Mouse (Mus musculus): Measurements from ENCODE around the gene Samd8.
A peak's percentile ranks its signal among the peaks of the same experiment; 100 is the strongest.

Gene Samd8

DNA sequence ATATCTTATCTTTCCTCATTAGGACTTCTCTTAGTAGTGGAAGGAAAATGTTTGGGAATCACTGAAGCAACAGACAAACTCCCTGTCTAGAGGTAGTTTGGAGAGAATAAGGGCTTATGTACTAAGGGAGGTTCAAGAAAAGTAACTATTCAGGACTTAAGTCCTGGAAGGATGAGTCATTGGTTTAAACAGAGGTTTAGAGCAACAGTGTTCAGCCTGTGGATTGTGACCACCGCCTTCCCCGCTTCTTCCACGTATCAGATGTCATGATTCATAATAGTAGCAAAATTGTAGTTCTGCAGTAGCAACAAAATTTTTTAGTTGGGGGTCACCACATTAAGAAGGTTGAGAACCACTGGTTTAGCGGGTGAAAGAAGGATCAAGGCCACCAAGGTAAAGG lies 50.3 kb downstream of the Samd8 start:
- DNase-seq (ENCODE audit: low spot score): no peak

DNA sequence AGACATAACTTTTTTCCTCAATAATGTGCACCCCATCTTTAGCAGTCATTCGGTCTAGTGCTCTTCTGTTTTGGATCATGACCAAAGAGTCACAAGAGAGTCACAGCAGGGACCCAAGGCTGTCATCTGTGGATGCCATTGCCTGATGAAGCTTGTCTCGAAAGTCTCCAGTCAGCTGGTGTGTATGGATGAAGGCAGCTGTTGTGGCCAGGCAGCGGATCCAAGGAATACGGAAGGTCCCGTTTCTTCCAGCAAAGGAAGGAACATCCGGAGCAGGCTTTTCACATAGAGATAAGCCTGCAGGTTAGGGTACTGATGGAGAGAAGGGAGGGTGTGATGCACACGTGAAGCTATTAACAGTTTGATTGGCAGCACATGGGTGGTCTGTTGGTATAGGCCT lies 51.3 kb downstream of the Samd8 start:
- no peak for DNase-seq (ENCODE audit: low spot score)

DNA sequence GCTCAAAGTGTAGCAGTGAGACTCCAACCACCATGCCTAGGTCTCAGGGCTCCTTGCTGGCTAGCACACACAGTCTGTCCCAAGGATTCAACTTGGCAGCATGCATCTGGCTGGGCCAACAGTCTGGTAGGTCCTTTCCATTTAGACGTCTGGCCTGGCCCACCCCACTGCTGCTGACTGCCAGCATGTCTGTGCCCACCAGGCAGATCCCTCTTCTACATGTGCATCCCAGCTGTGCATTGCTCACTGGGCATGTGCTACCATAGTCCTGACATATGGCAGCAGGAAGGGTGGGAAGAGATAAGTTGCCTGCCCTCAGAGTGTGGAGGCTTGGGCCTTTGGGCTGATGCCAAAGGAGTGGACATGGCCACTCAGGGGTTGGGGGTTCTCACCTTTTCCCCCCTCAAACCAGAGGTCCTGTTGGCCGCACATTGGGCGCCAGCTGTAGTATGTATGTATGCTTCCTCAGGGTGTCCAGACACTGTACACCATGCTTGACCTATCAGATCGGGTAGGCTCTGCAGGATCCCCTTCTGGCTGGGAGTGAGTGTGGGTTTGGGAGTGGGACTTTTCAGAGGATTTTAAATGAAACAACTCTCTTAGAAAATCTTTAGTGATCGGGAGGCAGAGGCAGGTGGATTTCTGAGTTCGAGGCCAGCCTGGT lies 52.3 kb downstream of the Samd8 start:
- DNase-seq (ENCODE audit: low spot score): no peak

DNA sequence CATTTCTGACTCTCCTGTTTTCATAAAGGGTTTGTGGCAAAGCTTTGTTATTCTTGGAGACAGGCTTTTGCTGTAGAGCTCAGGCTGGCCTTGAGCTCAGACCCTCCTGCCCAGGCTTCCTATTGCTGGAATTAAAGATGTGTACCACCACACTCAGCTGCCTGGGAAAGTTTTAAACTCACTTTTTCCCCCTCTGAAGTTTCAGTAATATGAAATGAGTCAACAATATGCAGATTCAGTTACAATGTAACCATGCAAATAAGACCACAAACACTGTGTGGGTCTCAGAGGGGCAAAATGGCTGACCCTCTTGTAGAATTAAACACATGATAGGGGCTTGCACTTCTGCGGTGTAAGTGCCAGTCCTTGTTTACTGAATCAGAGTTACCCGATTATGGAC lies 55.9 kb downstream of the Samd8 start:
- no peak for DNase-seq (ENCODE audit: low spot score)

DNA sequence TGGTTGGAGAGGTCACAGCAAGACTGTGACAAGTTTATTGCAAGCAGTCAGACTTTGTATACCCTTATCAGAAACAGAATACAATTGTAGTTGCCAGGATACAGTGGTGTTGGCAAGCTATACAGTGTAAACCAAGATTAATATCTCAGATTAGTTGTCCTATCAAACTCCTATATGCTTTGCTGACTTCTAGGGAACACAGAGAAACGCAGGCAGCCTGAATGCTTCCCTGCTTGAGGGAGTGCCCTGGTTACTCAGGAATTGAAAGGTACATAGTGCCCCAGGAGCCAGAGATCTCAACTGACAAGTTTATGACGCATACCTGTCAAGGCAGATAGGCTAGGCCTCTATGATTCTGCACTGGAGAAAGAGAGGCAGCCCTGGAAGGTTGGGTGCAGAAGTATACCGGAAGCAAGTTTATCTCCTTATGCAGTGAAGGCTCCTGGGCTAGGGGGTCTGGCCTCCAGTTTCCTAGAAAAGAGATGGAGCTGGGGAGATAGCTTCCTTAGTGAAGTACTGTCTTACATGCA lies 56.4 kb downstream of the Samd8 start:
- no peak for DNase-seq (ENCODE audit: low spot score)

DNA sequence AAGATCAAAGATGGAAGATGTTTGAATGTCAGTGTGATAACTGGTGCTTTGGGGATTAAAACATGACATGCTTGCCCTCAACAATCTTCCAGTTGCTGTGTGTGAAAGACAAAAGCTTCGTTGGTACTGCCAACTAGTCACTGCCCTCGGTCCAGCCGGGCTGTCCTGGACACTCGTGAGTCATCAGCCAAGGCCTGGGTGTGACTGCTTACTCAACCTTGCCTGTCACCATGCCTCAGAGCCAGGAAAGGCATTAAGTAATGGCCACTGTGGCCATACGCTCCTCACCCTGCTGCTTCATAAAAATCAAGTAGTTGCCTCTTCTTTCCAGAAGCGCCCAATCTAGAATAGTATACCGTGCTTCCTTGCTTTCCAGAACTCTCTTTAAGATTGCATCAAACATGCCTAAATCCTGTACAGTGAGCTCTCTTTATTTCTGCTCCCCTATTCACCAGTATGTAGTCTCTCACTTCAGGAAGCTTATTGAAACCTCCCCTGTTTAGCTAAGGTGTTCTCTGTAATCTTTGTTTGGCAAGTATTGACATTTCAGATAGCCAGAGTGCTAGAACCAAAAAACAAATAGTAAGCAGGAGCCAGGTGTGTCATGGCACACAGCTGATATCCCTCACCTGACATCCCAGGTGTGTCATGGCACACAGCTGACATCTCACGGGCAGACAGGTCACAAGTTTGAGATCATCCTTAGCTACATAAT lies 58.0 kb downstream of the Samd8 start:
- DNase-seq (ENCODE audit: low spot score): no peak

DNA sequence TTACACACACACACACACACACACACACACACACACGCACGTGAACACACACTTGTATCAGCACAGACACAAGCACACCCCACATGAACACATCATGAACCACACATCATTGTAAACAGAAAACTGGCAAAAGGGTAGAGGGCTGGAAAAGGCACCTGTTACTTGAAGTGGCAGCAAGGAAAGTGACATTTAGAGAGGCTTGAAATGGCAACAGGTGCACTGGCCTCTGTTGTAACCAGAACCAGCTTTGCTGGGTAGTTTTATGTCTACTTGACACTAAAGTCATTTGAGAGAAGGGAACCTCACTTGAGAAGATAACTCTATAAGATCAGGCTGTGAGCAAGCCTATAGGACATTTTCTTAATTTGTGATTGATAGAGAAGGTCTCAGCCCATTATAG lies 59.1 kb downstream of the Samd8 start:
- no peak for DNase-seq (ENCODE audit: low spot score)

DNA sequence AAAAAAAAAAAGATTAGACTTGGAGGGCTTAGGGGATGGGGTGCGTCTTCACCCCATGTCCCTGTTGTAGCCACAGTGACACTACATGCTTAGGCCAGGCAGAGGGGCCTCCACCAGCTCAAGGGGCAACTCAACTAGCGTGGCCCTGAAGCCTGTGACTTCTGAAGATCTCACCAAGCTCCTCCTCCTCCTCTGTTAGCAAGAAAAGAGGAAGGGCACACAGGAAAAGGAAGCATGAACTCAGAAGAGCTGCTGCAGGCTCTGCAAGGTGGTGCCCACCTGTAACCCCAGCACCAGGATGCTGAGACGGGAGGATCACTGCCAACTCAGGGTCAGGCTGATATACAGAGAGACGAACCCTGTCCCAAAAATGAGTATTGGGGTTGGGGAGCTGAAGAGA lies 61.0 kb downstream of the Samd8 start:
- no peak for DNase-seq (ENCODE audit: low spot score)

DNA sequence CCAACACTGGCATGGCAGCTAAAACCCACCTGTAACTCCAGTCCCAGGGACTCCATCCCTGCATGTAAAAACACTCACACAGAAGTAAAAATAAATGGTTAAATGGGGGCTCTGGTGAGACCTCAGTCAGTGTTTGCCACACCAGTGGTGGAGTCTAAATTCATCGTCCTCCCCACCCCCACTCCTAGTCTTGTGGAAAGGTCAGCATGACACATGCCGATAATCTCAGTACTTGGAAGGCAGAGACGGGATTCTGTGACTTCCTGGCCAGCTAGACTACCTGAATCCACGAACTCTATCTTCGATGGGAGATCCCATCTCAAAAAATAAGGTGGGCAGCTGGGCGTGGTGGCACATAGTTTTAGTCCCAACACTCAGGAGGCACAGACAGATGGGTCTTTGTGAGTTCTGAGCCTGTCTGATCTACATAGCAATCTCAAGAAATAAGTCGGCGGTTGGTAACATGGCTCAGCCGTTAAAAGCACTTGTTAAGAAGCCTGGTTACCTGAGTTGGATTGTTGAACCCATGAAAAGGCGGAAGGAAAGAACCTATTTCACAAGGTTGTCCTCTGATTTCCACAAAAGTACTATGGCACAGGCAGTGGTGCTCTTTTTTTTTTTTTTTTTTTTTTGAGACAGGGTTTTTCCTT lies 61.5 kb downstream of the Samd8 start:
- no peak for DNase-seq (ENCODE audit: low spot score)

DNA sequence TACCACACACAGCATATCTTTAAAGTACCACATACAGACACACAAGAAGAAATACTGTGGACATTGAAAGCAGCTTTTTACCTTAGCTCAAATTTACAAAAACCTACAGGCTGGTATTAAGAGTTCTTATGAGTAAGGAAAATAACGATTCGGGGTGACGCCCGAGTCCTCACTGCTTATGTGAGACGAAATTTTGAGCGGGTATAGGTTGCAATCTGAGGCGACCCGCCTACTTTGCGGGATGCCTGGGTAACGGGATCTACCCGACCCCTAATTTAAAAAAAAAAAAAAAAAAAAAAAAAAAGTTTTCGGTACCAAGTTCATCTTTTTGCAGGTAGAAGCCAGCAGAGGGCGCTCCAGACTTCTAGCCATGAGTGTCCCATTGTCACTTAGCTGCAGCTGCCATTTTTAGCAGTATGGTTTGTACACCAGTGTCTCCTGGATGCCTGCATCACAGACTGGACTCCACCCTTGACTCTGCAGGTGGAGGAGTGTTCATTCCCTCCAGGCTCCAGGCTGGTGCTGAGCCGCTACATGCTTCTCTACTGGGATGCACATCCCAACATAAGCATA lies 62.3 kb downstream of the Samd8 start:
- DNase-seq (ENCODE audit: low spot score): no peak

DNA sequence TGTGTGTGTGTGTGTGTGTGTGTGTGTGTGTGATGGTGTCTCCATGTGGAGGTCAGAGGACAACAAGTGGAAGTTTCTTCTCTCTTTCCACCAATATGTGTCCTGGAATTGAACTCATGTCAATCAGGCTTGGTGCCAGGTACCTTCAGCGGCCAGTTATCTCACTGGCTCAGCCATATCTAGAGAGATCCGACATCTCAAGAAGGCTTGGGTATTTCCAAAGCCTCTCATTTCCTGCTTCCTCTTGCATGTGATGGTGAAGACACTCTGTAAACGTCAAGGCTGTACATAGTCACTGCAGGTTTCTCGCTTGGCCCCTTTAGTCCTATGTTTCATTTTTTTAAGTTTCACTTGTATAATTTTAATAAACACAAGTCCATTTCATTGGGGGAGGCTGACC lies 62.9 kb downstream of the Samd8 start:
- DNase-seq (ENCODE audit: low spot score): no peak

DNA sequence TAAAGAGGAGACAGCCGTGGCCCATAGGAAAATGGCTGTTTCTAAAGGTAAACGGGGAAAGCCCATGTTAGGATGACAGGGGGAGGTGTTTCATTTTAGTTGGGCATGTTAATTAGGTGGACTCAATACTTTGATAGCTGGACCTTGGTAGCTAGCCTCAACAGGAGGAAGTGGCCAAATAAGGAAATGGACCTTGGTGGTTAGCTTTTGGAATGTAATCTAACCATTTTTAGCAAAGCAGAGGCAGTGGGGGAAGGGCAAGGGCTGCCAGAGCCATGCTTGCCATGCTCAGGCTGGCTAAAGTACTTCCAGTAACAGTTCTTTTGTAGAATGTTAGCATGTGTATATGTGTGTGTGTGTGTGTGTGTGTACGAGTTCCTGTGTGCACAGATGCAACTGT lies 63.5 kb downstream of the Samd8 start:
- no peak for DNase-seq (ENCODE audit: low spot score)

DNA sequence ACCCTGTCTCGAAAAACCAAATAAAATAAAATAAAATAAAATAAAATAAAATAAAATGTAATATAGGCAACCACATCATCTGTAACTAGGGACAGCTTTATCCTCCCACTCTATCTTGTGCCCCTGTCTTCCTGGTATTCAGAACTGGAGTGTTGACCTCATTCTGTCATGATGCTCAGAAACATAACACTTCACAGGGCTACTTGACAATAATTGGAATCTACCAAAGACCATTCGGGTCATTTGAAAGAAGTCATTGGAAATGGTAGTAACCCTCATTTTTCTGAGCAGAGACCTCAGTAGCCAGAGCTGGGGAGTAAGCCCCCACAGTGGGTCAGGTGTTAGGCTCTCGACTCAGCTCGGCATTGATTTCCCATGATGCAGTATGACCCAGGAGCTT lies 64.3 kb downstream of the Samd8 start:
- DNase-seq (ENCODE audit: low spot score): no peak

DNA sequence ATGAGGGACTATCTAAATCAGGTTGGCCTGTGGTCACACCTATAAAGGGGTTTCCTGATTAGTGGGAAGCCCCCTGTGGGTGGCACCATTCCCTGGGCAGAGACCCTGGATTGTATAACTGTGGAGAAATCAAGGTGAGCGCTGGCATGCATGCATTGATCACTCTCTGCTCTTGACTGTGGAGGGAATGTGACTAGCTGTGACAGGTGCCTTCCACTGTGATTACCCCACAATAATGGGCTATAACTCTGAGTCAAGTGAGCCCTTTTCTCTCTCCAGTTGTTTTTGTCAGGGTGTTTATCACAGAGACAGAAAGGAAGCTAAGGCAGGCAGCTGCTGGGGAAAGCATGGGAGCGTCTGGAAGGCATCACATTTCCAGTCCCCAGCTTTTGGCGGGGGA lies 65.9 kb downstream of the Samd8 start:
- no peak for DNase-seq (ENCODE audit: low spot score)

DNA sequence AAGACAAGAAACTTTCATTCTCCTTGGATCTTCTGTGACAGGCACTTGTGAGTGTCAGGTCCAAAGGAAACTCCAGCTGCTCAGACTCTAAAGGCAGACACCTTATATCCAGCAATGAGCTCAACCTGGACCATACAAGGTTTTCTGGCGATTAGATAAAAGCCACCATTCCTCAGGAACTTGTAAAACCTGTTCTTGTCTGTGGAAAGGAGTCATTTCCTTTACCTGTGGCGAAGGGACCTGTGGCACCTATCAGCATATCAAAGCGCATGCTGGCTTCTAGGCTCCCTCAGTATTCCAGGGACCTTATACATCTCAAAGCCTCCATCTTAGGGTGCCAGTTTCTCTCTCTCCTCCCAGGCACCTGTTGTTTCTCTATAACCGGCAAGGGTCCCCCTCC lies 67.1 kb downstream of the Samd8 start:
- no peak for DNase-seq (ENCODE audit: low spot score)

DNA sequence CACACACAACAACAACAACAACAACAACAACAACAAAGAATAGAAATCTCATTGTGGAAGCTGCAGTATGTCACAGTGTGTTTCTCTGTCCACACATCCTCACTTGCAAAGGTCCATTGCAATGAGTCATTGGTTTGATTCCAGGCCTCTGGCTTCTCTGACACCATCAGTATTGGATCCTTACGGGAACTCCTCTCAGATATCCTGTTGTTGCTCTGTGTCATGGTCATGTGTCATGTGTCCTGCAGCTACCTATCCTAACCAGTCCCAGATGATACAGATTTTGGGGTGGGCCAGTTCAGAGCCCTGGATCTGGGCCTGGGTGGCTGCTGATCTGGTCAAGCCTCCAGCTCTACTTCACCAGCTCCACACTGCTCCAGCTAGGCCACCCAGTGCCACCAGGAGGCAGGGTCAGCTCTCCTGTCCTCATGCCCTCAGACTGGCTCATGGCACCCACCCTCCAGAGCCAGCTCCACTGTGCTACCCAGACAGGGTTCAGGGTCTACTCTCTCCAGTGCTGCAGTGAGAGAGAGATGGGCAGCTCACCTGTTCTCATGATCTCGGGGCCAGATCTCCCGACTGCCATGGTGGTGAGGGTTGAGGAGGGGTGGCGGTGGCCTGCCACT lies 70.7 kb downstream of the Samd8 start:
- no peak for DNase-seq (ENCODE audit: low spot score)

DNA sequence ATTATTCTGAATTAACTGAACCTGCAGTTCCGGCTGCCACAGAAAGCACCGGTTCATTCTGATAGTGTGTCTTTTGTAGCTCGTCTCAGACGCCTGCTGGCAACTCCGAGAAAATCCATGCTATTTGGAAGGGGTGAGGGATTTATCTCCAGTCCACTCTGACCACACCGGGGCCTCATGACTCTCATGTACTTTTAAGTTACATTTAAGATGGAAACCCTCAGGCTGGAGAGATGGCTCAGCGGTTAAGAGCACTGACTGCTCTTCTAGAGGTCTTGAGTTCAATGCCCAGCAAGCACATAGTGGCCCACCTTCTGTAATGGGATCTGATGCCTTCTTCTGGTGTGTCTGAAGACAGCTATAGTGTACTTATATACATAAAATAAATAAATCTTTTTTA lies 72.0 kb downstream of the Samd8 start:
- no peak for DNase-seq (ENCODE audit: low spot score)

DNA sequence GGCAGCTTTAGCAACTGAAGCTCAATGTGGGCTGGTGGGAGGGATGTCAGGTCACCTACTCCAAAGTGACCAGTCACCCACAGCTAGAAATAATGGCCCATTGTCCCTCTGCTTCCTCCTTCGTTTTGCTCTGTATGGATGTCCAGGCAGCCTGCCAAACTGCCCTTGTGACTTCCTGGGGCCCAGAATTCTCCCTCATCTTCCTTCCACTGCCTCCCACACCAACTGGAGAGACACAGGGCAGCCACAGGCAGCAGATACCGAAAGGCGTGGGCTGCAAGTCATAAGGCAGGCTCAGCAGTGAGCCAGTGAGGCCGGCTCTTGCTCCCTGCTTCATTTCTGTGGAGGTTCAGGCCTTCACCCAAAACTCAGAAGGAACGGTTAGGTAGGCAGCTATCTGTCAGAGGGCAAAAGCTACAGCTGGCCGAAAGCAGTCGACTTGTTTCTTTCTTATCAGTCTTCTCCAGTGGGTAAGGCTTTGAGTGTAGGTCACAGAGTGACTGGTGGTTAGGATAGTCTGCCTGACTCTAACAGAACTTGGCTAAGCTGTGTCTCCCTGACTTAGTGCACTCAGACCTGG lies 72.6 kb downstream of the Samd8 start:
- peak; percentile 82 for DNase-seq (ENCODE audit: low spot score)

DNA sequence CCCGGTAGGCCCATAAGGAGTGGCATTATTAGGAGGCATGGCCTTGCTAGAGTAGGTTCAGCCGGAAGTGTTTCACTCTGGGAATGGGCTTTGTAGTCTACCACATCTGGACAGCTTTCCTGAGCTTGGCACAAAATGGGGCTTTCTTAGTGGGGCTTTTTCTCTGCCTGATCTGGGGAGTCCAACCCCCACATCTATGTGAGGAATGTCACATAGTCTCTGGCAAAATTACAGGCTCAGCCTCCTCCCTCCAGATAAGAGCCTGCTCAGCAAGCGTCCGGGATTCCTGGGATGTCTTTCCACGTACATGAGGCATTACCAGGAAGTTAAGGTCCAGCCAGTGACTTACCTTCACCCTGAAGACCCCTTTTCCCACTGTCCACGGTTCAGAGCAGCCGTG lies 73.6 kb downstream of the Samd8 start:
- no peak for DNase-seq (ENCODE audit: low spot score)

DNA sequence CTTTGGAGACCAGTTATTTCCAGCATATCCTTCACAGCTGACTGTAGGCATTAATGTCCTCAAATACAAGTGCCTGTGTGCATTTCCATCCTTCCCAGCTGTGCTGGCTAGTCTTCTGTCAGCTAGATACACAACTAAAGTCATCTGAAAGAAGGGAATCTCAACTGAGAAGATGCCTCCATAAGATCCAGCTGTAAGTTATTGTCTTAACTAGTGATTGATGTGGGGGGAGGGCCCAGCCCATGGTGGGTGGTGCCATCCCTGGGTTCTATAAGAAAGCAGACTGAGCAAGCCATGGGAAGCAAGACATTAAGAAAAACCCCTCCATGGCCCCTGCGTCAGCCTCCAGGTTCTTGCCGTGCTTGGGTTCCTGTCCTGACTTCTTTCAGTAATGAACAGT lies 74.6 kb downstream of the Samd8 start, which contains the start of gene Vdac2:
TSS of gene Vdac2 (plus strand) at position 301 of the 400 bp plus-strand sequence.
- DNase-seq (ENCODE audit: low spot score): no peak

DNA sequence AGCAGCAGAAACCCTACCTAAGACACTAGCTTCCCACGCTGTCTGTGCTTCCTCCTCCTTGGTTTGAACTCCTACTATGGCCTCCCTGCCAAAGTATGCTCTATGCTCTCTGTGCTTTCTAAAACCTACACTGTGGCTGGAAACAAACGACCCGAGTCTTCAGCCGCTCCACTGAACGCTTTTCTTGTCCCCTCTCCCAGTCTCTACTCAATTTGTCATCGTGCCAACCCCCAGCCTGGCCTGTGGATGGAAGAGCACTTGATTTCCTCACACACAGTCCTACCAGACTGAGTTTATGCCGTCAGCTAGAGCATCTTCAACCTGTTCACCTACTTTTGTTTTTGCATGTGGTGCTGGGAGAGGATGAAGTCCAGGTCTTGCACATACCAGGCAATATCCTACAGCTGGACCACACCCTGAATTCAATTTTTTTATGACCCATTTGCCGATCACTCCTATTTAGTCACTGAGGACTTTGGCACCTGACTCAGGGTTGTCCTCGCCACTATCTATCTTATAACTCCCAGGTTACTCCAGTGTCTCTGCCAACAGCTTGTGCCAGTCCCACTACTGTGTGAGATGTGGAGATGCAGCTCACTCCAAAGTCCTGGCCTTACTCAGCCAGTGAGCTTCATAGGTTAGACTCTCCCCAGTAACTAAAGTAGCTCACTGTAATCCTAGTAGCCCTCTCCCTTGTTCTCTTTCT lies 75.6 kb downstream of the Samd8 start:
- DNase-seq (ENCODE audit: low spot score): no peak
